Mouse (Mus musculus): Measurements from ENCODE around the gene Sestd1. TPM values are rescaled to one million over a fixed set of nuclear protein-coding genes. Genes with fewer than 3 reads are reported as not detected.

Sestd1 gene
- total and polyA plus RNA-seq, 2 experiments: 0.80 to 1.6 TPM

DNA sequence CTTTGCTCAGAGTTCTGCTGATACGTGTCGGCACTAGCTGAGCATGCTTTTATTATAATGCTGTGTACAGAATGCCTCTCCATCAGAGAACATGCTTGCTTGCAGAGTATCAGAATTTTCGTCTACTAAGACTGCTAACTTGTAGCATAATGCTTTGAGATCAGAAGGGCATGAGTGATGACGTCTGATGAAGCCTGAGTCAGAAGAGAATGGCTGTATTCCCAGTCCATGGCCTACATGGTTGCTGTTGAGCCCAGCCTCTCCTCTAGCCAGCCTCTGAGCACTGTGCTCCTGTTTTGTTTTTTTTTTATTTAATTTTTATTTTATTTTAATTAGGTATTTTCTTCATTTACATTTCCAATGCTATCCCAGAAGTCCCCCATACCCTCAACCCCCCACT is 43.5 kb downstream of the Sestd1 start:
- no peak overlapping the region for H3K9ac ChIP-seq (ENCODE audit: low read depth, low read length)
- no peak overlapping the region for H3K4me3 ChIP-seq (ENCODE audit: insufficient read depth, low read depth, low read length)
- no peak for DNase-seq (ENCODE audit: extremely low read depth, low read depth, low spot score)
- H3K36me3 ChIP-seq (ENCODE audit: control insufficient read depth, insufficient read depth, low read length): no peaks in the 10 kb centered on the region
- no peaks in the 10 kb centered on the region for H3K79me2 ChIP-seq (ENCODE audit: control insufficient read depth, insufficient read depth, low read length)
- no peak for TF ChIP-seq CTCF (IDR thresholded peaks at IDR 0.05; ENCODE audit: low read depth, low read length)
- TF ChIP-seq POLR2A (IDR thresholded peaks at IDR 0.05; ENCODE audit: extremely low read depth, insufficient read depth, low read length): no peak
- H3K27ac ChIP-seq (replicated peaks; ENCODE audit: insufficient read depth, low read depth, low read length): no peak overlapping the region
- no peaks in the 10 kb centered on the region for H3K27me3 ChIP-seq (ENCODE audit: control insufficient read depth, insufficient read depth, low read length)
- 90% methylated on average over 4 of the region's 4 CpGs for WGBS
- H3K4me1 ChIP-seq (ENCODE audit: control insufficient read depth, insufficient read depth, low read length): no peaks in the 10 kb centered on the region

DNA sequence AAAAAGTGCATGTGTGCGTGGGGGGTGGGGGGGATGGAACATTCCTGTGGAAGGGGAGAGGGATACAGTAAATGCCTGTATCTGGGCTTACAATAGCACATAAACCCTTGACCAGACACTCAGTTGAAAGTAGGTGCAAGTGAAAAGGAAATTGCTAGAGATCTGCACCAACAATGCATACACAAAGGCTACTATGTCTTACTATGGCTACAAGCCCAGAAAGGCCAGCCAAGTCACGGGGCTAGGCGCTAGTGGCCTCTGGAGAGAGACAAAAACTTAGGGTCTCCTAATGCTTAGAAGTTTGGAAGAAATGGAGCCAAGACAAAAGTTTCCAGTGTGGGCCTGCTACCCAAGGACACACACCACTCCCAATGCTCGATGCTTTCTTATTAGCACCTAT is 44.5 kb downstream of the Sestd1 start:
- Histone ChIP-seq H3K27ac (replicated peaks; ENCODE audit: insufficient read depth, low read depth, low read length) (no peak overlapping the region), H3K36me3 (ENCODE audit: control insufficient read depth, insufficient read depth, low read length) (no peaks in the 10 kb centered on the region), H3K4me1 (ENCODE audit: control insufficient read depth, insufficient read depth, low read length) (no peaks in the 10 kb centered on the region), H3K79me2 (ENCODE audit: control insufficient read depth, insufficient read depth, low read length) (no peaks in the 10 kb centered on the region), H3K4me3 (ENCODE audit: insufficient read depth, low read depth, low read length) (no peak overlapping the region), H3K9ac (ENCODE audit: low read depth, low read length) (no peak overlapping the region), H3K27me3 (ENCODE audit: control insufficient read depth, insufficient read depth, low read length) (no peaks in the 10 kb centered on the region)
- TF ChIP-seq CTCF (IDR thresholded peaks at IDR 0.05; ENCODE audit: low read depth, low read length) (no peak), POLR2A (IDR thresholded peaks at IDR 0.05; ENCODE audit: extremely low read depth, insufficient read depth, low read length) (no peak)
- WGBS: 95% methylated on average over 4 of the region's 4 CpGs
- DNase-seq (ENCODE audit: extremely low read depth, low read depth, low spot score): no peak

DNA sequence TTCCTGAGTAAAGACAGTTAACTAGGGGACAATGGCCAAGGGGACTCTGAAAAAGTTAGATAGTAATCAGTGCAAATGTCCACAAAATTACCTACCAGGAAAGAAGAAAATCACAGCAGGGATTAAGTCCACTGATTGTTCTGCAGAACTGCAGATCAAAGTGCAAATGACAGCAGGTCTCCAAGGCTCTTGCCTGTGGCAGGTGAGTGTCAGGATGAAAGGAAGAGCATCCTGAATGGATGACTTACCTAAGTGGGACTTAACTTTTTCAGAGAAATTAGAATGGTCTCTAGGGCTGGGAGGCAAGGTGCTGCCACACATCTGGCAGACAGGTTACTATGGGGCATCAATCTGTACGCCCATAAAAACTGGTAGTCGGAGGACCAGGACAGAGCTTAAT is 47.8 kb downstream of the Sestd1 start:
- Histone ChIP-seq H3K4me3 (ENCODE audit: insufficient read depth, low read depth, low read length) (no peak overlapping the region), H3K79me2 (ENCODE audit: control insufficient read depth, insufficient read depth, low read length) (no peaks in the 10 kb centered on the region), H3K27ac (replicated peaks; ENCODE audit: insufficient read depth, low read depth, low read length) (no peak overlapping the region), H3K27me3 (ENCODE audit: control insufficient read depth, insufficient read depth, low read length) (no peaks in the 10 kb centered on the region), H3K4me1 (ENCODE audit: control insufficient read depth, insufficient read depth, low read length) (no peaks in the 10 kb centered on the region), H3K9ac (ENCODE audit: low read depth, low read length) (no peak overlapping the region), H3K36me3 (ENCODE audit: control insufficient read depth, insufficient read depth, low read length) (no peaks in the 10 kb centered on the region)
- no peak for DNase-seq (ENCODE audit: extremely low read depth, low read depth, low spot score)
- no peak for TF ChIP-seq CTCF (IDR thresholded peaks at IDR 0.05; ENCODE audit: low read depth, low read length)
- no peak for TF ChIP-seq POLR2A (IDR thresholded peaks at IDR 0.05; ENCODE audit: extremely low read depth, insufficient read depth, low read length)
- 92% methylated on average over 2 of the region's 2 CpGs for WGBS

DNA sequence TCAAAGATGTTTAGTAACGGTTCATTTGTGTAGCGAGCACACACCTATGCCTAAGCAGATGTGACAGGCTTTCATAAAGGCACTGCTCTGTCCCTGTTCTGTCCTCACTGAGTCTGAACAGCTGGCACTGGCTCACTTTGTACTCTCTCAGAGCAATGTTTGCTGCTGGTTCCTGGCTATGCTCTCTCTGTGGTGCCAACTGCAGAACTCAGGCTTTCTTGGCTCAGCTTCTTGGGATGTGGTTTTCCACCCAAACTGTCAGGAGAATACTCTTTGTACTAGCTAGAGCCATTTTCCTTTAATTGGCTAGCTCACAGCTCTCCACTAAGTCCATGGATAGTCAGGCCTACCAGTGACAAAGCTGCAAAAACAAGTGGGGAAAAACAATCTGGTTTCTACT is 59.4 kb downstream of the Sestd1 start:
- WGBS: 97% methylated on average over 2 of the region's 2 CpGs
- no peaks in the 10 kb centered on the region for H3K36me3 ChIP-seq (ENCODE audit: control insufficient read depth, insufficient read depth, low read length)
- no peaks in the 10 kb centered on the region for H3K79me2 ChIP-seq (ENCODE audit: control insufficient read depth, insufficient read depth, low read length)
- TF ChIP-seq POLR2A (IDR thresholded peaks at IDR 0.05; ENCODE audit: extremely low read depth, insufficient read depth, low read length) (no peak), CTCF (IDR thresholded peaks at IDR 0.05; ENCODE audit: low read depth, low read length) (no peak)
- no peaks in the 10 kb centered on the region for H3K4me1 ChIP-seq (ENCODE audit: control insufficient read depth, insufficient read depth, low read length)
- no peaks in the 10 kb centered on the region for H3K27me3 ChIP-seq (ENCODE audit: control insufficient read depth, insufficient read depth, low read length)
- no peak for DNase-seq (ENCODE audit: extremely low read depth, low read depth, low spot score)
- no peak overlapping the region for H3K27ac ChIP-seq (replicated peaks; ENCODE audit: insufficient read depth, low read depth, low read length)
- no peak overlapping the region for H3K9ac ChIP-seq (ENCODE audit: low read depth, low read length)
- no peak overlapping the region for H3K4me3 ChIP-seq (ENCODE audit: insufficient read depth, low read depth, low read length)

DNA sequence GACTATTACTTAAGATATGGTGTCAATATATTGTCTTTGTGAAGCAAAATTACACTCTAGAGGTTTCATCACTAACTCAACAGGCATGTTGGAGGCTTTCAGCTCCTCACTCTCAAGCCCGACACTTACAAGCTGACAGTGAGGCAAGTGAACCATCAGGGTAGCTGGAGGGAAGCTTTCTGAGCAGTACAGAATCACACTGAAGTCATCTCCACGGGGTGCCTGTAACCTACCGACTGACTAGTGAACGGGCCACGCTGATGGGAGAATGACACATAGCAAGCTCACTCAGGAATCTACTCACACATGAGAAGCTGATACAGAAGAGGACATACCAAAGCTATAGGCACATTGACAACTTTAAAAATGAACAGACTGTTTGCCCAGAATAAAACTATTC is 67.5 kb downstream of the Sestd1 start:
- WGBS: 87% methylated on average over 5 of the region's 5 CpGs
- no peak overlapping the region for H3K27ac ChIP-seq (replicated peaks; ENCODE audit: insufficient read depth, low read depth, low read length)
- H3K27me3 ChIP-seq (ENCODE audit: control insufficient read depth, insufficient read depth, low read length): no peaks in the 10 kb centered on the region
- H3K9ac ChIP-seq (ENCODE audit: low read depth, low read length): no peak overlapping the region
- no peaks in the 10 kb centered on the region for H3K36me3 ChIP-seq (ENCODE audit: control insufficient read depth, insufficient read depth, low read length)
- DNase-seq (ENCODE audit: extremely low read depth, low read depth, low spot score): no peak
- H3K79me2 ChIP-seq (ENCODE audit: control insufficient read depth, insufficient read depth, low read length): no peaks in the 10 kb centered on the region
- H3K4me3 ChIP-seq (ENCODE audit: insufficient read depth, low read depth, low read length): no peak overlapping the region
- TF ChIP-seq CTCF (IDR thresholded peaks at IDR 0.05; ENCODE audit: low read depth, low read length) (no peak), POLR2A (IDR thresholded peaks at IDR 0.05; ENCODE audit: extremely low read depth, insufficient read depth, low read length) (no peak)
- no peaks in the 10 kb centered on the region for H3K4me1 ChIP-seq (ENCODE audit: control insufficient read depth, insufficient read depth, low read length)

DNA sequence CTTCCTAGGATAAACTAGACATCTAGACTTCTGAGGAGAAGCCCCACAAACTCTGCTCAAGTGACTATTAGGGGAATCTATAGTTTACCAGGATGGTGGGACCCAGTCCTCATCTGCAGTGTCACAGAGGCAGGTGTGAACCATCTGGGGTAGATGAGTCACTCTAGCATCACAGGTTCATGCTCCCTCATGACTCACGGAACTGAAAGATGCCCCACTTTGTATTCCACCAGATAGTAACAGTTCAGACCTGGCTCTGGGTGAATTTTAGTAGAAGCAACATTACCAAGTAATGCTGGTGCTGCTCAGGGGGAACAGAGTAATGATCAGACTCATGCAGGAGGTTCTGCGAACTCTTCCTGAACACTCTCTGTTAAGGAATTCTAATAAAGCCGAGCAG is 73.4 kb downstream of the Sestd1 start:
- no peak for TF ChIP-seq CTCF (IDR thresholded peaks at IDR 0.05; ENCODE audit: low read depth, low read length)
- TF ChIP-seq POLR2A (IDR thresholded peaks at IDR 0.05; ENCODE audit: extremely low read depth, insufficient read depth, low read length): no peak
- Histone ChIP-seq H3K27ac (replicated peaks; ENCODE audit: insufficient read depth, low read depth, low read length) (no peak overlapping the region), H3K4me3 (ENCODE audit: insufficient read depth, low read depth, low read length) (no peak overlapping the region)

More for the DNA sequence above, 73.4 kb downstream of the Sestd1 start:
- H3K36me3 ChIP-seq (ENCODE audit: control insufficient read depth, insufficient read depth, low read length): no peaks in the 10 kb centered on the region
- H3K79me2 ChIP-seq (ENCODE audit: control insufficient read depth, insufficient read depth, low read length): no peaks in the 10 kb centered on the region
- no peaks in the 10 kb centered on the region for H3K27me3 ChIP-seq (ENCODE audit: control insufficient read depth, insufficient read depth, low read length)
- DNase-seq (ENCODE audit: extremely low read depth, low read depth, low spot score): no peak
- WGBS: 94% methylated on average over 3 of the region's 3 CpGs
- no peak overlapping the region for H3K9ac ChIP-seq (ENCODE audit: low read depth, low read length)
- H3K4me1 ChIP-seq (ENCODE audit: control insufficient read depth, insufficient read depth, low read length): no peaks in the 10 kb centered on the region

All from liver, adult 2 months (tissue).